Mouse (Mus musculus) adrenal gland, postnatal 4 days (tissue): Measurements from ENCODE around the gene Gm10354. TPM values are rescaled to one million over a fixed set of nuclear protein-coding genes. Genes with fewer than 3 reads are reported as not detected.
"Not testable (repeated sequence)": the region's sequence is repeated elsewhere in the genome, so short reads cannot be mapped to it uniquely, and the experiment has no call there.

Source experiments
- DNase-seq, 2 experiments: peaks; one replicate each; pipeline ENCODE4 v3.0.0; 2021 to 2022; ENCODE audit warnings: low spot score in 2 of 2, mixed read lengths in 2 of 2
- long read RNA-seq, 2 experiments: library from polyadenylated mRNA; stranded (forward); transcript quantifications; one replicate each; pipeline ENCODE4 v2.0.0; 2021
- total RNA-seq, 2 experiments: library from RNA; stranded (reverse); gene quantifications; 2 replicates each; pipeline ENCODE4 v1.2.3; 2021

Gene Gm10354
- total RNA-seq: not detected
- long read RNA-seq, experiment 1: 0 reads
- long read RNA-seq, experiment 2: 0 reads

GRCm38 (mm10) chr5:14978835-14979234 is at the start of gene Gm10354:
Gm10354 (minus strand) TSS chr5:14978935.
- not testable (repeated sequence) for DNase-seq

- not testable (repeated sequence) for DNase-seq
Measured at GRCm38 (mm10) chr5:15024316-15024715, 45.6 kb upstream of the Gm10354 start.

- DNase-seq: not testable (repeated sequence)
Measured at GRCm38 (mm10) chr5:15020067-15020466, 41.3 kb upstream of the Gm10354 start.

GRCm38 (mm10) chr5:15010639-15011582 is 32.2 kb upstream of the Gm10354 start:
- not testable (repeated sequence) for DNase-seq

- not testable (repeated sequence) for DNase-seq
Measured at GRCm38 (mm10) chr5:15006907-15007306, 28.2 kb upstream of the Gm10354 start.

GRCm38 (mm10) chr5:15006288-15006687 is 27.6 kb upstream of the Gm10354 start:
- DNase-seq: not testable (repeated sequence)

GRCm38 (mm10) chr5:15005584-15005983 is 26.8 kb upstream of the Gm10354 start:
- not testable (repeated sequence) for DNase-seq

- not testable (repeated sequence) for DNase-seq
Measured at GRCm38 (mm10) chr5:15004569-15005562, 26.1 kb upstream of the Gm10354 start.

- DNase-seq: not testable (repeated sequence)
Measured at GRCm38 (mm10) chr5:14998077-14998476, 19.3 kb upstream of the Gm10354 start.

- not testable (repeated sequence) for DNase-seq
Measured at GRCm38 (mm10) chr5:14997556-14997955, 18.8 kb upstream of the Gm10354 start.

GRCm38 (mm10) chr5:14996670-14997249 is 18.0 kb upstream of the Gm10354 start:
- DNase-seq: not testable (repeated sequence)

- not testable (repeated sequence) for DNase-seq
Measured at GRCm38 (mm10) chr5:14994124-14994523, 15.4 kb upstream of the Gm10354 start.

- not testable (repeated sequence) for DNase-seq
Measured at GRCm38 (mm10) chr5:14990375-14991158, 11.8 kb upstream of the Gm10354 start.

GRCm38 (mm10) chr5:14986649-14987387 is 8.1 kb upstream of the Gm10354 start:
- not testable (repeated sequence) for DNase-seq

- not testable (repeated sequence) for DNase-seq
Measured at GRCm38 (mm10) chr5:14977368-14977767, 1.4 kb downstream of the Gm10354 start.

- not testable (repeated sequence) for DNase-seq
Measured at GRCm38 (mm10) chr5:14975294-14975693, 3.4 kb downstream of the Gm10354 start.

GRCm38 (mm10) chr5:14972841-14973240 is 5.9 kb downstream of the Gm10354 start:
- DNase-seq: not testable (repeated sequence)

- DNase-seq: not testable (repeated sequence)
Measured at GRCm38 (mm10) chr5:14963821-14964220, 14.9 kb downstream of the Gm10354 start.

- not testable (repeated sequence) for DNase-seq
Measured at GRCm38 (mm10) chr5:14961502-14961901, 17.2 kb downstream of the Gm10354 start.
